Mouse (Mus musculus) forelimb bud, embryonic 11.5 days (tissue): ENCODE measurements around the gene Kcnk7.

Source experiments
- DNase-seq: peaks from one replicate; pipeline ENCODE4 v3.0.0-alpha.2; 2012; ENCODE audit warnings: low read depth, low spot score

Gene Kcnk7

GRCm38 (mm10) chr19:5749476-5749875 is 45.3 kb downstream of the Kcnk7 start:
- no peak for DNase-seq

GRCm38 (mm10) chr19:5750951-5751350 is 46.8 kb downstream of the Kcnk7 start:
- DNase-seq, result no peak

- DNase-seq, result no peak
Measured at GRCm38 (mm10) chr19:5751742-5752141, 47.6 kb downstream of the Kcnk7 start.

DNA sequence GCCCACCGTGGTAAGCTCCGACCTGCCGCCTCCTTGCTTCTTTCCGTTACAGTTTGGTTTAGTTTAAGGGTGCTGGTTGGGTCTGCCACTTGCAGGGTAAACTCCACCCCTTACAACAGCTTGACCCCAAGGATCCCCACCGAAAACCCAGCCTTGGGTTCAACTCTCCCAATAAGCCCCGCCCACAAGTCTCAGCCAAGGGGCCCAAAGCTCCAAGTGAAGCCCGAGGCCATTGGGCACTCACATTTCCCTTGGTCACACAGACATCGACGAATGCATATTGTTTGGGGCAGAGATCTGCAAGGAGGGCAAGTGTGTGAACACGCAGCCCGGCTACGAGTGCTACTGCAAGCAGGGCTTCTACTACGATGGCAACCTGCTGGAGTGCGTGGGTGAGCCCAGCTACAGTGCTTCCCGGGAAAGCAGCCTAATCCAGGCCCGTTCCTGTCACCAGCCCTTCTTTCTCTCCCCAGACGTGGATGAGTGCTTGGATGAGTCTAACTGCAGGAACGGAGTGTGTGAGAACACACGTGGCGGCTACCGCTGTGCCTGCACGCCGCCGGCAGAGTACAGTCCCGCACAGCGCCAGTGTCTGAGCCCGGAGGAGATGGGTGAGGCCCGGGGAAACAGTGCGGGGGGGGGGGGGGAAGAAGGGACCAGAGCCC is 52.3 kb downstream of the Kcnk7 start:
- DNase-seq, result no peak
